23 mouse cellular contexts compared by ENCODE assay signal in genomic region chr14:79537921-79538320, GRCm38 (mm10). TPM values are rescaled to one million over a fixed set of nuclear protein-coding genes. Genes with fewer than 3 reads are reported as not detected.
DNase-seq lines count a peak whose midpoint lies in the region; ATAC-seq and TF ChIP-seq lines count a peak whose summit lies in the region.
"Had no signal": no experiment of that assay in that cellular context is flagged by ENCODE, and none has a peak within 500 bp of the region (broad histone marks: within the 10 kb centered on the region; RNA-seq: fewer than 3 reads in every experiment).

No protein-coding gene starts in this region.

- H3K4me3 ChIP-seq in heart, embryonic 14.5 days (ENCODE audit: control insufficient read depth in 1 of 2, insufficient read depth in 1 of 2, low read depth in 1 of 2, low read length in 2 of 2) = no peak overlapping the region
- H3K4me3 ChIP-seq in heart, embryonic 11.5 days (ENCODE audit: low read depth, low read length) = no peak overlapping the region
- H3K4me3 ChIP-seq in thymus, adult 2 months (ENCODE audit: control insufficient read depth, insufficient read depth, low read length) = no peak overlapping the region
- peak overlapping the region; percentile 21 for H3K4me3 ChIP-seq in liver, embryonic 15.5 days (replicated peaks)
- H3K4me3 ChIP-seq in midbrain, embryonic 10.5 days = no peak overlapping the region
- H3K4me3 ChIP-seq: embryonic facial prominence, embryonic 13.5 days; hindbrain, embryonic 13.5 days; limb, embryonic 13.5 days had no signal

- H3K36me3 ChIP-seq in heart, embryonic 14.5 days (ENCODE audit: control insufficient read depth, insufficient read depth, low read length) = no peaks in the 10 kb centered on the region; the same call in 1 of the 2 replicates
- H3K36me3 ChIP-seq in heart, embryonic 11.5 days (ENCODE audit: control insufficient read depth, insufficient read depth, low read length) = no peaks in the 10 kb centered on the region
- H3K36me3 ChIP-seq in thymus, adult 2 months (ENCODE audit: control insufficient read depth, insufficient read depth, low read length) = peaks cover 25% of the 10 kb centered on the region
- peaks cover 19% of the 10 kb centered on the region; the same call in 1 of the 2 replicates for H3K36me3 ChIP-seq in liver, embryonic 15.5 days (replicated peaks)
- no peaks in the 10 kb centered on the region for H3K36me3 ChIP-seq in midbrain, embryonic 10.5 days
- H3K36me3 ChIP-seq: embryonic facial prominence, embryonic 13.5 days; hindbrain, embryonic 13.5 days; limb, embryonic 13.5 days had no signal

- peaks cover 2 to 28% of the 10 kb centered on the region in 2 experiments for H3K4me1 ChIP-seq in heart, embryonic 14.5 days (ENCODE audit: control insufficient read depth in 2 of 2, insufficient read depth in 2 of 2, low read length in 2 of 2)
- peaks cover 9% of the 10 kb centered on the region for H3K4me1 ChIP-seq in heart, embryonic 11.5 days (ENCODE audit: control insufficient read depth, insufficient read depth, low read length)
- peaks cover 24% of the 10 kb centered on the region for H3K4me1 ChIP-seq in thymus, adult 2 months (replicated peaks; ENCODE audit: control insufficient read depth, insufficient read depth, low read length)
- H3K4me1 ChIP-seq in liver, embryonic 15.5 days (replicated peaks) = peaks cover 67% of the 10 kb centered on the region
- H3K4me1 ChIP-seq in midbrain, embryonic 10.5 days = no peaks in the 10 kb centered on the region
- H3K4me1 ChIP-seq: hindbrain, embryonic 13.5 days; limb, embryonic 13.5 days had no signal

- no peak for DNase-seq in thymus, adult 2 months
- no peak for DNase-seq in thymus, postnatal 0 days (ENCODE audit: low spot score)
- no peak for DNase-seq in midbrain, embryonic 10.5 days (ENCODE audit: low spot score)
- DNase-seq: adrenal gland, adult 8-10 months; cerebellum, adult 2 months; cerebellum, postnatal 36 days; embryo, embryonic 11 days; gastrocnemius, postnatal 14 days; heart, postnatal 10 days; kidney, adult 2 months; layer of hippocampus, adult 9-11 months; lung, embryonic 14.5 days; right cerebral cortex, postnatal 4 days had no signal

- no peak for ATAC-seq in heart, embryonic 14.5 days (ENCODE audit: insufficient number of reproducible peaks, insufficient read depth, low FRiP score, low read depth)
- no peak for ATAC-seq in heart, embryonic 11.5 days (replicated peaks; ENCODE audit: insufficient number of reproducible peaks, low FRiP score, low TSS enrichment)
- no peak for ATAC-seq in liver, embryonic 15.5 days (ENCODE audit: insufficient read depth)
- ATAC-seq in cerebellum, adult (ENCODE audit: insufficient number of reproducible peaks, low FRiP score, low TSS enrichment) = no peak
- ATAC-seq: forebrain, embryonic 14.5 days had no signal

- no peak for TF ChIP-seq CTCF in thymus, adult 2 months (IDR thresholded peaks at IDR 0.05; ENCODE audit: borderline replicate concordance, control insufficient read depth, extremely low read depth, insufficient read depth, low read length, poor library complexity)

- TF ChIP-seq POLR2A in thymus, adult 2 months (IDR thresholded peaks at IDR 0.05; ENCODE audit: control insufficient read depth, extremely low read depth, insufficient read depth, low read length, poor library complexity) = no peak

- no peaks in the 10 kb centered on the region for H3K9me3 ChIP-seq in heart, embryonic 14.5 days (ENCODE audit: control insufficient read depth, low read length)
- no peaks in the 10 kb centered on the region for H3K9me3 ChIP-seq in heart, embryonic 11.5 days (replicated peaks; ENCODE audit: control insufficient read depth, low read length)
- H3K9me3 ChIP-seq in liver, embryonic 15.5 days (replicated peaks) = no peaks in the 10 kb centered on the region
- H3K9me3 ChIP-seq in midbrain, embryonic 10.5 days (replicated peaks) = no peaks in the 10 kb centered on the region
- H3K9me3 ChIP-seq: embryonic facial prominence, embryonic 13.5 days; hindbrain, embryonic 13.5 days; limb, embryonic 13.5 days had no signal

- 0 out of 2 replicates have a peak overlapping the region, but pooled peaks have one; percentile 20 for H3K4me2 ChIP-seq in heart, embryonic 14.5 days (ENCODE audit: low read length)
- no peak overlapping the region for H3K4me2 ChIP-seq in heart, embryonic 11.5 days
- H3K4me2 ChIP-seq in liver, embryonic 15.5 days = peak overlapping the region; percentile 40
- H3K4me2 ChIP-seq: embryonic facial prominence, embryonic 13.5 days; hindbrain, embryonic 13.5 days; limb, embryonic 13.5 days; lung, embryonic 14.5 days had no signal

- no peak overlapping the region for H3K9ac ChIP-seq in heart, embryonic 14.5 days (ENCODE audit: low read length)
- H3K9ac ChIP-seq in heart, embryonic 11.5 days (ENCODE audit: low read depth, low read length) = no peak overlapping the region
- H3K9ac ChIP-seq in liver, embryonic 15.5 days = no peak overlapping the region
- H3K9ac ChIP-seq: embryonic facial prominence, embryonic 13.5 days; hindbrain, embryonic 13.5 days; limb, embryonic 13.5 days; lung, embryonic 14.5 days had no signal

- no peaks in the 10 kb centered on the region for H3K27me3 ChIP-seq in heart, embryonic 14.5 days (ENCODE audit: control insufficient read depth, insufficient read depth, low read length)
- H3K27me3 ChIP-seq in heart, embryonic 11.5 days (ENCODE audit: control insufficient read depth, insufficient read depth, low read length) = no peaks in the 10 kb centered on the region
- H3K27me3 ChIP-seq in thymus, adult 2 months (ENCODE audit: control insufficient read depth, insufficient read depth, low read length) = no peaks in the 10 kb centered on the region
- H3K27me3 ChIP-seq in liver, embryonic 15.5 days = no peaks in the 10 kb centered on the region
- H3K27me3 ChIP-seq in midbrain, embryonic 10.5 days (ENCODE audit: low read depth, poor library complexity, severe bottlenecking) = no peaks in the 10 kb centered on the region
- H3K27me3 ChIP-seq: embryonic facial prominence, embryonic 13.5 days; hindbrain, embryonic 13.5 days; limb, embryonic 13.5 days had no signal

- no peak overlapping the region for H3K27ac ChIP-seq in heart, embryonic 14.5 days (replicated peaks in 1 of 2; ENCODE audit: control insufficient read depth in 1 of 2, insufficient read depth in 1 of 2, low read depth in 2 of 2, low read length in 2 of 2)
- H3K27ac ChIP-seq in heart, embryonic 11.5 days (ENCODE audit: low read depth, low read length) = no peak overlapping the region
- peak overlapping the region; percentile 9 for H3K27ac ChIP-seq in thymus, adult 2 months (ENCODE audit: control insufficient read depth, insufficient read depth, low read length)
- peak overlapping the region; percentile 70 for H3K27ac ChIP-seq in liver, embryonic 15.5 days (replicated peaks)
- H3K27ac ChIP-seq in midbrain, embryonic 10.5 days (replicated peaks) = no peak overlapping the region
- H3K27ac ChIP-seq: embryonic facial prominence, embryonic 13.5 days; hindbrain, embryonic 13.5 days; kidney, postnatal 0 days; limb, embryonic 13.5 days; stomach, postnatal 0 days had no signal

RNA-seq across cellular contexts. Expression of gene Sugt1, which starts 49.6 kb away (rescaled TPM):
- polyA plus RNA-seq in heart, embryonic 14.5 days (2014; fragmentation: Nextera tagmentation; extraction: Ambion mirVana) = 111 and 122 TPM in 2 replicates
- polyA plus RNA-seq in heart, embryonic 11.5 days (2014; fragmentation: Nextera tagmentation; extraction: Ambion mirVana) = 118 and 119 TPM in 2 replicates
- polyA plus RNA-seq in thymus, adult 2 months (2012; rRNA removed) = 6.2 and 10.2 TPM in 2 replicates
- 130 and 131 TPM in 2 replicates for polyA plus RNA-seq in thymus, postnatal 0 days (2015; fragmentation: Nextera tagmentation; extraction: Ambion mirVana)
- 31.6 and 34.0 TPM in 2 replicates for polyA plus RNA-seq in liver, embryonic 15.5 days (2015; fragmentation: Nextera tagmentation; extraction: Ambion mirVana)
- 146 and 161 TPM in 2 replicates for polyA plus RNA-seq in midbrain, embryonic 10.5 days (2016; fragmentation: Nextera tagmentation; extraction: Ambion mirVana)

RNA-seq across cellular contexts. Expression of gene Wbp4, which starts 56.6 kb away (rescaled TPM):
- 27.0 and 29.2 TPM in 2 replicates for polyA plus RNA-seq in heart, embryonic 14.5 days (2014; fragmentation: Nextera tagmentation; extraction: Ambion mirVana)
- 35.7 and 38.2 TPM in 2 replicates for polyA plus RNA-seq in heart, embryonic 11.5 days (2014; fragmentation: Nextera tagmentation; extraction: Ambion mirVana)
- 7.3 TPM in 2 replicates for polyA plus RNA-seq in thymus, adult 2 months (2012; rRNA removed)
- polyA plus RNA-seq in thymus, postnatal 0 days (2015; fragmentation: Nextera tagmentation; extraction: Ambion mirVana) = 45.7 and 49.9 TPM in 2 replicates
- 11.2 and 13.5 TPM in 2 replicates for polyA plus RNA-seq in liver, embryonic 15.5 days (2015; fragmentation: Nextera tagmentation; extraction: Ambion mirVana)
- polyA plus RNA-seq in midbrain, embryonic 10.5 days (2016; fragmentation: Nextera tagmentation; extraction: Ambion mirVana) = 46.1 and 49.0 TPM in 2 replicates

RNA-seq across cellular contexts. Expression of gene Elf1, which starts 56.9 kb away (rescaled TPM):
- 11.0 and 12.0 TPM in 2 replicates for polyA plus RNA-seq in heart, embryonic 14.5 days (2014; fragmentation: Nextera tagmentation; extraction: Ambion mirVana)
- polyA plus RNA-seq in heart, embryonic 11.5 days (2014; fragmentation: Nextera tagmentation; extraction: Ambion mirVana) = 8.3 and 8.6 TPM in 2 replicates
- polyA plus RNA-seq in thymus, adult 2 months (2012; rRNA removed) = 71.4 and 75.9 TPM in 2 replicates
- polyA plus RNA-seq in thymus, postnatal 0 days (2015; fragmentation: Nextera tagmentation; extraction: Ambion mirVana) = 86.6 and 108 TPM in 2 replicates
- 10.7 and 10.9 TPM in 2 replicates for polyA plus RNA-seq in liver, embryonic 15.5 days (2015; fragmentation: Nextera tagmentation; extraction: Ambion mirVana)
- polyA plus RNA-seq in midbrain, embryonic 10.5 days (2016; fragmentation: Nextera tagmentation; extraction: Ambion mirVana) = 3.9 and 5.2 TPM in 2 replicates

Comparison
In these comparisons a context has a peak if more than half of its experiments do, and no peak if none do; other contexts are left out.
1. H3K27ac ChIP-seq: peak in thymus, adult 2 months (single experiment) and liver, embryonic 15.5 days (single experiment); none in heart, embryonic 14.5 days (0 of 2), heart, embryonic 11.5 days (single experiment) and midbrain, embryonic 10.5 days (single experiment).